Mouse (Mus musculus): ENCODE results near the gene S1pr4. TPM values are rescaled to one million over a fixed set of nuclear protein-coding genes. Genes with fewer than 3 reads are reported as not detected.

S1pr4 gene
- polyA plus RNA-seq, 1 experiment from 2014 or later: 0.70 TPM

DNA sequence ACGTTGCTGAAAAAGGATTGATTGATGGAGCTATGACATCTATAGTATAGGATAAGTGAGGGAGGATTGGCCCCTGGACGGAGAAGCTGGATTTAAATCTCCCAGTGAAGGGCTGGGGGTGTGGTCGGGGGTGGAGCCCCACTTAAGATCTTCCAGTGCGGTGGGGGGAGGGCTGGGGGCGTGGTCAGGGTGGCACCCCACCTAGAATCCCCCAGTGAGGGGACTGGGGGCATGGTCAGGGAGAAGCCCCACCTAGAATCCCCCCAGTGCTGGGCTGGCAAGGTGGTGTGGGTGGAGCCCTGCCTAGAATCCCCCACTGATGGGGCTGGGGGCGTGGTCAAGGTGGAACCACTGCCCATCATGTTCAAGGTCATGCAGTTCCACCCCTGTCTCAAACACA, 7.2 kb upstream of the S1pr4 start:
- ATAC-seq (ENCODE audit: low FRiP score): no peak
- H3K9ac ChIP-seq: no peak overlapping the region
- no peaks in the 10 kb centered on the region for H3K36me3 ChIP-seq (replicated peaks; ENCODE audit: control insufficient read depth, insufficient read depth)
- no peak overlapping the region for H3K27ac ChIP-seq
- H3K4me2 ChIP-seq (replicated peaks): no peak overlapping the region
- peaks cover 12% of the 10 kb centered on the region; the same call in 1 of the 2 replicates for H3K27me3 ChIP-seq (ENCODE audit: control insufficient read depth, insufficient read depth, low read length)
- DNase-seq (ENCODE audit: low spot score): no peak
- H3K4me3 ChIP-seq (replicated peaks; ENCODE audit: low read length): no peak overlapping the region
- no peaks in the 10 kb centered on the region for H3K9me3 ChIP-seq (ENCODE audit: control insufficient read depth, low read length)
- WGBS: 44% methylated on average over 6 of the region's 6 CpGs
- no peaks in the 10 kb centered on the region for H3K4me1 ChIP-seq (replicated peaks; ENCODE audit: control insufficient read depth, insufficient read depth, low read length)

- ATAC-seq (ENCODE audit: low FRiP score) (no peak), DNase-seq (ENCODE audit: low spot score) (no peak)
- Histone ChIP-seq H3K36me3 (replicated peaks; ENCODE audit: control insufficient read depth, insufficient read depth) (no peaks in the 10 kb centered on the region), H3K9ac (no peak overlapping the region), H3K4me2 (replicated peaks) (no peak overlapping the region), H3K27ac (no peak overlapping the region), H3K4me1 (replicated peaks; ENCODE audit: control insufficient read depth, insufficient read depth, low read length) (no peaks in the 10 kb centered on the region), H3K4me3 (replicated peaks; ENCODE audit: low read length) (no peak overlapping the region), H3K9me3 (ENCODE audit: control insufficient read depth, low read length) (no peaks in the 10 kb centered on the region), H3K27me3 (ENCODE audit: control insufficient read depth, insufficient read depth, low read length) (peaks cover 9% of the 10 kb centered on the region; the same call in 1 of the 2 replicates)
- 81% methylated on average over 13 of the region's 15 CpGs for WGBS
Observed at GRCm38 (mm10) chr10:81505016-81505664, 5.2 kb upstream of the S1pr4 start.

GRCm38 (mm10) chr10:81502658-81503057, 2.7 kb upstream of the S1pr4 start:
- Histone ChIP-seq H3K4me2 (replicated peaks) (peak overlapping the region; percentile 61), H3K36me3 (replicated peaks; ENCODE audit: control insufficient read depth, insufficient read depth) (no peaks in the 10 kb centered on the region), H3K27me3 (ENCODE audit: control insufficient read depth, insufficient read depth, low read length) (peaks cover 9% of the 10 kb centered on the region; the same call in 1 of the 2 replicates), H3K9ac (peak overlapping the region; percentile 58; the same call in 1 of the 2 replicates), H3K4me1 (replicated peaks; ENCODE audit: control insufficient read depth, insufficient read depth, low read length) (no peaks in the 10 kb centered on the region), H3K27ac (no peak overlapping the region), H3K9me3 (ENCODE audit: control insufficient read depth, low read length) (no peaks in the 10 kb centered on the region), H3K4me3 (replicated peaks; ENCODE audit: low read length) (peak overlapping the region; percentile 33)
- peak; percentile 57 for ATAC-seq (ENCODE audit: low FRiP score)
- WGBS: 2% methylated on average over 30 of the region's 36 CpGs
- DNase-seq (ENCODE audit: low spot score): peak; percentile 86

- Histone ChIP-seq H3K27me3 (ENCODE audit: control insufficient read depth, insufficient read depth, low read length) (peaks cover 9% of the 10 kb centered on the region; the same call in 1 of the 2 replicates), H3K9ac (no peak overlapping the region), H3K36me3 (replicated peaks; ENCODE audit: control insufficient read depth, insufficient read depth) (no peaks in the 10 kb centered on the region), H3K9me3 (ENCODE audit: control insufficient read depth, low read length) (no peaks in the 10 kb centered on the region), H3K4me2 (replicated peaks) (no peak overlapping the region), H3K4me3 (replicated peaks; ENCODE audit: low read length) (no peak overlapping the region), H3K4me1 (replicated peaks; ENCODE audit: control insufficient read depth, insufficient read depth, low read length) (peaks cover 5% of the 10 kb centered on the region), H3K27ac (no peak overlapping the region)
- 87% methylated on average over 5 of the region's 5 CpGs for WGBS
- DNase-seq (ENCODE audit: low spot score) (no peak), ATAC-seq (ENCODE audit: low FRiP score) (no peak)
Observed at GRCm38 (mm10) chr10:81501863-81502262, 1.9 kb upstream of the S1pr4 start.

- Histone ChIP-seq H3K4me3 (replicated peaks; ENCODE audit: low read length) (no peak overlapping the region), H3K36me3 (replicated peaks; ENCODE audit: control insufficient read depth, insufficient read depth) (no peaks in the 10 kb centered on the region), H3K27me3 (ENCODE audit: control insufficient read depth, insufficient read depth, low read length) (peaks cover 9% of the 10 kb centered on the region; the same call in 1 of the 2 replicates), H3K4me2 (replicated peaks) (no peak overlapping the region), H3K27ac (no peak overlapping the region), H3K9me3 (ENCODE audit: control insufficient read depth, low read length) (no peaks in the 10 kb centered on the region), H3K9ac (no peak overlapping the region), H3K4me1 (replicated peaks; ENCODE audit: control insufficient read depth, insufficient read depth, low read length) (peaks cover 16% of the 10 kb centered on the region)
- ATAC-seq (ENCODE audit: low FRiP score): no peak
- WGBS: 76% methylated on average over 23 of the region's 23 CpGs
- no peak for DNase-seq (ENCODE audit: low spot score)
Observed at GRCm38 (mm10) chr10:81499250-81499901, 556 bp downstream of the S1pr4 start.

DNA sequence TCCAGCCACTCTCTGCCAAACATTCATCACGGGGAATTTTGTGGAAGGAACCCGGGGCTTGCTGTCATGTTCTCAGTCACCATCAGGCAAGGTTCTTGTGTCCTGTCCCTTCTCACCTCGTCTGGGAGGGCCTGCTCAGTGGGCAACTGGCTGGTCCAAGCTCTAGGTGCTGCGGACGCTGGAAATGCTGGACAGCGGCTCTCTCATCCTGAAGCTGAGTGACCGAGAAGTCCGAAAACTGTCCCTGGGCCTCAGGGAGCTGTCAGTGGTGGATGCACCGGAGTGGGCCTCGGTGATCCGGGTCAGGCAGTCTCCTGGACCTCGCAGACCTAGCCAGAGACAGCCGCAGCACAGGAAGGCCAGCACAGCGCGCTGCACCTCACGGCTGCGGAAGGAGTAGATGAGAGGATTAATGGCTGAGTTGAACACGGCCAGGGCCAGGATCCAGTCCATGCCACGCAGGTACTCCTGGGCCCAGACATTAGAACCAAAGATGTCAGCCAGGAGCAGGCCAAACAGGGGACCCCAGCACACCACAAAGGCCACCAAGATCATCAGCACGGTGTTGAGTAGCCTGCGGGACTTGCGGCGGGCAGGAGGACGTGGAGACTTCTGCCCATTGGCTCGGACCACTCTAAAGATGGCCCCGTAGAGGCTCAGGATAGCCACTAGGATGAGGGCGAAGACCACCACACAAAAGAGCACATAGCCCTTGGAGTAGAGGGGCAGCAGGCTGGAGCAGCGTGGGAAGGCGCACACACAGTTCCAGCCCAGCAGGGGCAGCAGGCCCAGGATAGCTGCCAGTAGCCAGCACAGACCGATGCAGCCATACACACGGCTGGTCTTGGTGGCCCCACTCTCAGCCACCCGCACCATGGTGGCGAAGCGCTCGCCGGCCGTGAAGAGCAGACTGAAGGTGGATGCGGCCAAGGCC, 1.3 kb downstream of the S1pr4 start:
- Histone ChIP-seq H3K9ac (peak overlapping the region; percentile 20; the same call in 1 of the 2 replicates), H3K9me3 (ENCODE audit: control insufficient read depth, low read length) (no peaks in the 10 kb centered on the region), H3K4me3 (replicated peaks; ENCODE audit: low read length) (no peak overlapping the region), H3K36me3 (replicated peaks; ENCODE audit: control insufficient read depth, insufficient read depth) (no peaks in the 10 kb centered on the region), H3K4me1 (replicated peaks; ENCODE audit: control insufficient read depth, insufficient read depth, low read length) (peaks cover 16% of the 10 kb centered on the region), H3K27ac (no peak overlapping the region), H3K4me2 (replicated peaks) (no peak overlapping the region), H3K27me3 (ENCODE audit: control insufficient read depth, insufficient read depth, low read length) (peaks cover 5% of the 10 kb centered on the region; the same call in 1 of the 2 replicates)
- ATAC-seq (ENCODE audit: low FRiP score) (no peak), DNase-seq (ENCODE audit: low spot score) (no peak)
- 87% methylated on average over 38 of the region's 38 CpGs for WGBS

- ATAC-seq (ENCODE audit: low FRiP score): no peak
Observed at GRCm38 (mm10) chr10:81497401-81498270, 2.3 kb downstream of the S1pr4 start.

GRCm38 (mm10) chr10:81496969-81497368, 3.0 kb downstream of the S1pr4 start:
- ATAC-seq (ENCODE audit: low FRiP score): no peak
- 39% methylated on average over 4 of the region's 4 CpGs for WGBS

More at GRCm38 (mm10) chr10:81497401-81498270, 2.3 kb downstream of the S1pr4 start:
- no peak for DNase-seq (ENCODE audit: low spot score)
- Histone ChIP-seq H3K4me2 (replicated peaks) (peak overlapping the region; percentile 86), H3K27ac (peak overlapping the region; percentile 67; the same call in 1 of the 2 replicates), H3K4me3 (replicated peaks; ENCODE audit: low read length) (no peak overlapping the region), H3K27me3 (ENCODE audit: control insufficient read depth, insufficient read depth, low read length) (no peaks in the 10 kb centered on the region), H3K36me3 (replicated peaks; ENCODE audit: control insufficient read depth, insufficient read depth) (peaks cover 2% of the 10 kb centered on the region; the same call in 1 of the 2 replicates), H3K9me3 (ENCODE audit: control insufficient read depth, low read length) (no peaks in the 10 kb centered on the region), H3K9ac (peak overlapping the region; percentile 75), H3K4me1 (replicated peaks; ENCODE audit: control insufficient read depth, insufficient read depth, low read length) (peaks cover 16% of the 10 kb centered on the region)
- WGBS: 81% methylated on average over 17 of the region's 17 CpGs

More at GRCm38 (mm10) chr10:81496969-81497368, 3.0 kb downstream of the S1pr4 start:
- Histone ChIP-seq H3K4me1 (replicated peaks; ENCODE audit: control insufficient read depth, insufficient read depth, low read length) (peaks cover 16% of the 10 kb centered on the region), H3K27ac (peak overlapping the region; percentile 67), H3K4me2 (replicated peaks) (peak overlapping the region; percentile 86), H3K36me3 (replicated peaks; ENCODE audit: control insufficient read depth, insufficient read depth) (peaks cover 9% of the 10 kb centered on the region), H3K27me3 (ENCODE audit: control insufficient read depth, insufficient read depth, low read length) (no peaks in the 10 kb centered on the region), H3K9me3 (ENCODE audit: control insufficient read depth, low read length) (no peaks in the 10 kb centered on the region), H3K4me3 (replicated peaks; ENCODE audit: low read length) (peak overlapping the region; percentile 81), H3K9ac (peak overlapping the region; percentile 75)
- DNase-seq (ENCODE audit: low spot score): no peak

Measured in hindbrain, embryonic 14.5 days (tissue).